Mouse (Mus musculus) limb, embryonic 13.5 days (tissue): ENCODE measurements around the gene H2-Eb1. TPM values are rescaled to one million over a fixed set of nuclear protein-coding genes. Genes with fewer than 3 reads are reported as not detected.

ENCODE experiments used
- ATAC-seq: fragments of 200-750 bp; cut with Nextera tagmentation; 2 replicates; pipeline ENCODE4 v1.8.0; 2017; ENCODE audit warnings: low read depth, moderate number of reproducible peaks, moderate TSS enrichment; ENCODE audit not compliant: low FRiP score
- H3K27ac ChIP-seq: fragments of 300-500 bp; sonication (generic); 2 replicates; pipeline ENCODE4 v1.5.1; 2015; ENCODE audit warnings: inconsistent platforms, mild to moderate bottlenecking, moderate library complexity
- H3K27me3 ChIP-seq: fragments of 300-500 bp; sonication (generic); 2 replicates; pipeline ENCODE4 v1.6.1; 2015; ENCODE audit warnings: mild to moderate bottlenecking, inconsistent platforms
- H3K36me3 ChIP-seq: fragments of 300-500 bp; sonication (generic); 2 replicates; pipeline ENCODE4 v1.6.1; 2015; ENCODE audit warnings: inconsistent platforms, mild to moderate bottlenecking, moderate library complexity
- H3K4me1 ChIP-seq: fragments of 300-500 bp; sonication (generic); 2 replicates; pipeline ENCODE4 v1.6.1; 2015; ENCODE audit warnings: inconsistent platforms
- H3K4me2 ChIP-seq: fragments of 300-500 bp; sonication (generic); replicated peaks from 2 replicates; pipeline ENCODE4 v1.6.1; 2015; ENCODE audit warnings: inconsistent platforms, mild to moderate bottlenecking, moderate library complexity
- H3K4me3 ChIP-seq: fragments of 300-500 bp; sonication (generic); 2 replicates; pipeline ENCODE4 v1.5.1; 2015; ENCODE audit warnings: moderate library complexity, mild to moderate bottlenecking, inconsistent platforms
- H3K9ac ChIP-seq: fragments of 300-500 bp; sonication (generic); 2 replicates; pipeline ENCODE4 v1.6.1; 2015; ENCODE audit warnings: mild to moderate bottlenecking, inconsistent platforms
- H3K9me3 ChIP-seq: fragments of 300-500 bp; sonication (generic); 2 replicates; pipeline ENCODE4 v1.6.1; 2016; ENCODE audit warnings: inconsistent platforms
- WGBS: fragments of 180-500 bp; shearing (Covaris S2); methylation state at CpG from one replicate; pipeline ENCODE4 v1.1.7; 2015; 5-methylcytosine and 5-hydroxymethylcytosine counted together
- polyA plus RNA-seq: library from polyadenylated mRNA; unstranded; fragments of >200 nt; fragmentation: Nextera tagmentation; extraction: Ambion mirVana; gene quantifications from 2 replicates; pipeline ENCODE4 v1.2.1, GENCODE M21; 2015

The H2-Eb1 gene
- polyA plus RNA-seq, 1 experiment from 2014 or later: 2.9 TPM

GRCm38 (mm10) chr17:34270230-34270629 is 35.4 kb upstream of the H2-Eb1 start:
- H3K9me3 ChIP-seq: no peaks in the 10 kb centered on the region
- H3K4me2 ChIP-seq: no peak overlapping the region
- H3K9ac ChIP-seq: no peak overlapping the region
- H3K36me3 ChIP-seq: no peaks in the 10 kb centered on the region
- H3K27ac ChIP-seq: no peak overlapping the region
- no peak overlapping the region for H3K4me3 ChIP-seq
- ATAC-seq: no peak
- peaks cover 11% of the 10 kb centered on the region for H3K27me3 ChIP-seq
- H3K4me1 ChIP-seq: no peaks in the 10 kb centered on the region
- WGBS: 78% methylated on average over 2 of the region's 2 CpGs

DNA sequence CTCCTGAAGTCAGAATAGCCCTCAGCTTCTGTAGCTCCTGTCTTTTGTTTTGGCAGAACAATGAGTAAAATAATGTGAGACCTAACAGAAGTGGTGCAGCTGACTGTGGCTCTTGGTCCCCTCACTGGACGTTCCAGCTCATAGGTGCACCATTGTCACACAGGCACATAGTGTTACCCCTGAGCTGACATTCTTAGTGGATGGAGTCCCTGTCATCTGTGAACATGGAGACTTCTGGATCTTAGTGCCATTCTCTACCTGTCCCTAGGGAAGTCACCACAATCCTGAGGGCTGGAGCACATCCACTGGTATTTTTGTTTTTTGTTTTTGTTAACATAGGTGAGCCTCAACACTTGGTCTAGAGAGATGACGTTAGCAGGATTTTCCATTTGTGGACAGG is 34.7 kb upstream of the H2-Eb1 start:
- Histone ChIP-seq H3K4me1 (no peaks in the 10 kb centered on the region), H3K4me3 (no peak overlapping the region), H3K4me2 (no peak overlapping the region), H3K27ac (no peak overlapping the region), H3K36me3 (no peaks in the 10 kb centered on the region), H3K9ac (no peak overlapping the region), H3K27me3 (peaks cover 7% of the 10 kb centered on the region), H3K9me3 (no peaks in the 10 kb centered on the region)
- no peak for ATAC-seq
- 76% methylated on average over 2 of the region's 2 CpGs for WGBS

DNA sequence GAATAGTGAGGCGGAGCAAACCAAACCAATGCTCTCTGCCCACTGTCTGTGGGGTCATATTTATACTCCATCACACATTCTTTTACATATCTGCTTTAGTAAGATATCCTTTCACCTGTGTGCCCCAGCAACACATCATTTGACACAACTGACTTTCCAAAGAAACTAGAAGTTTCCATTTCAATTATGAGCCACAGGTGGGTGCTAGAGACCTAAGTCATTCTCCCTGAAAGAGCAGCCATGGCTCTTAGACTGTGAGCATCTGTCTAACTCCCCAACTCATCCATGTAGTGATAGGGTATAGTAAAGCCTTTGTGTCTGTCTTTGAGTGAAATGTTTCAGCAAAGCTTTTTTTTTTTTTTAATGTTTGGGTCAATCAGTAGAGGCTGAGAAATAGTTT is 33.6 kb upstream of the H2-Eb1 start:
- no peaks in the 10 kb centered on the region for H3K4me1 ChIP-seq
- no peaks in the 10 kb centered on the region for H3K36me3 ChIP-seq
- no peaks in the 10 kb centered on the region for H3K9me3 ChIP-seq
- no peak overlapping the region for H3K27ac ChIP-seq
- H3K4me3 ChIP-seq: no peak overlapping the region
- no peak for ATAC-seq
- no peaks in the 10 kb centered on the region; the same call in 1 of the 2 replicates for H3K27me3 ChIP-seq
- no peak overlapping the region for H3K9ac ChIP-seq
- WGBS: 93% methylated on average over 1 of the region's 1 CpGs
- no peak overlapping the region for H3K4me2 ChIP-seq

- ATAC-seq: peak; percentile 32; the same call in 1 of the 2 replicates
- no peaks in the 10 kb centered on the region for H3K36me3 ChIP-seq
- no peaks in the 10 kb centered on the region for H3K4me1 ChIP-seq
- H3K4me3 ChIP-seq: no peak overlapping the region
- 69% methylated on average over 1 of the region's 1 CpGs for WGBS
- H3K9ac ChIP-seq: no peak overlapping the region
- no peaks in the 10 kb centered on the region for H3K9me3 ChIP-seq
- no peak overlapping the region for H3K4me2 ChIP-seq
- H3K27me3 ChIP-seq: no peaks in the 10 kb centered on the region
- no peak overlapping the region for H3K27ac ChIP-seq
Observed at GRCm38 (mm10) chr17:34280499-34281038, 25.1 kb upstream of the H2-Eb1 start.

- Histone ChIP-seq H3K4me3 (no peak overlapping the region), H3K9me3 (no peaks in the 10 kb centered on the region), H3K9ac (no peak overlapping the region), H3K27ac (no peak overlapping the region), H3K36me3 (no peaks in the 10 kb centered on the region), H3K4me2 (no peak overlapping the region), H3K27me3 (no peaks in the 10 kb centered on the region), H3K4me1 (no peaks in the 10 kb centered on the region)
- 63% methylated on average over 1 of the region's 1 CpGs for WGBS
- no peak for ATAC-seq
Observed at GRCm38 (mm10) chr17:34281836-34282235, 23.8 kb upstream of the H2-Eb1 start.

- no peak for ATAC-seq
- H3K4me1 ChIP-seq: no peaks in the 10 kb centered on the region
- H3K27ac ChIP-seq: no peak overlapping the region
- H3K9ac ChIP-seq: no peak overlapping the region
- H3K36me3 ChIP-seq: no peaks in the 10 kb centered on the region
- no peaks in the 10 kb centered on the region for H3K9me3 ChIP-seq
- H3K27me3 ChIP-seq: no peaks in the 10 kb centered on the region
- no peak overlapping the region for H3K4me3 ChIP-seq
- 74% methylated on average over 4 of the region's 4 CpGs for WGBS
- no peak overlapping the region for H3K4me2 ChIP-seq
Observed at GRCm38 (mm10) chr17:34285371-34285770, 20.3 kb upstream of the H2-Eb1 start.

GRCm38 (mm10) chr17:34285848-34286247 is 19.8 kb upstream of the H2-Eb1 start:
- Histone ChIP-seq H3K36me3 (no peaks in the 10 kb centered on the region), H3K27me3 (no peaks in the 10 kb centered on the region), H3K4me3 (no peak overlapping the region), H3K4me2 (no peak overlapping the region), H3K9ac (no peak overlapping the region), H3K27ac (no peak overlapping the region), H3K4me1 (no peaks in the 10 kb centered on the region), H3K9me3 (no peaks in the 10 kb centered on the region)
- 40% methylated on average over 4 of the region's 4 CpGs for WGBS
- ATAC-seq: no peak

GRCm38 (mm10) chr17:34286501-34286900 is 19.2 kb upstream of the H2-Eb1 start:
- H3K27ac ChIP-seq: no peak overlapping the region
- ATAC-seq: no peak
- no peaks in the 10 kb centered on the region for H3K9me3 ChIP-seq
- no peak overlapping the region for H3K9ac ChIP-seq
- no peaks in the 10 kb centered on the region for H3K4me1 ChIP-seq
- no peak overlapping the region for H3K4me2 ChIP-seq
- 78% methylated on average over 5 of the region's 5 CpGs for WGBS
- no peaks in the 10 kb centered on the region for H3K36me3 ChIP-seq
- no peaks in the 10 kb centered on the region for H3K27me3 ChIP-seq
- no peak overlapping the region for H3K4me3 ChIP-seq

DNA sequence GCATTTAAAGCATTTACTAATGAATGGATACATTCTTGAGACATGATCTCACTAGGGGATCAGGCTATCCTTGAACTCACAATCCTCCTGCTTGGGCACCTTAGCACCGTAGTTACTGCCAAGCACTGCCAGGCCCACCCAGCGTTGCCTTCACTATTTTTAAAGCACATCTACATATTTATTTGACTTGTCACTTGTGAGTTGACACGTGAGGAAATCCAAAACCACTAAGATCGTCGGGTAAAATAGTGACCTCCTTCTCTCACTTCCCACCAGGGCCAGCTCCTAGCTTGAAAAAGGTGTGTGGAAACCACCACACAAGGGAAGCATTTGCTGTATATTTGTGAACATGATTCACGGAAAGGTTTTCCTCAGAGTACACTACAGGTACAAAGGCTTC is 18.7 kb upstream of the H2-Eb1 start:
- no peak for ATAC-seq
- H3K4me1 ChIP-seq: no peaks in the 10 kb centered on the region

DNA sequence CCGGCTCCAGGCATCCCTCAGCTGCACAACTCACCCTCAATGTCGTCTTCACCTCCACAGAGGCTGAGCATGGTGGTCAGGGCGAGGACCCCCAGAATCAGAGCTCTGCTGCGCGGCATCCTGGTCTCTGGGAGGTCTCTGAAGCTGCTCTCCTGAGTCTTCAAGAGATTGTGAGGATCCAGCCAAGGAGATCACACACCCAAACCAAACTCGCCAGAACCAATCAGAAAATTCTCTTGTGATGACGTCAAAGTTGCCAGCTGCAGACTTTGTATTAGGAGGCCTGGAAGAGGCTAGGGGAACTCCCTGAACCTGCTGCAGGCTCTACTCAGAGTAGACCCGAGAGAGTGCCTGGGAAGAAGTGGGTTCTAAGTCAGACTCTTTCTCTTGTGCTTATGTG is 18.0 kb upstream of the H2-Eb1 start, which contains the start of gene H2-Aa:
H2-Aa (minus strand) TSS at position 176 of the 400 bp plus-strand sequence.
- WGBS: 17% methylated on average over 8 of the region's 8 CpGs
- Histone ChIP-seq H3K27ac (no peak within 1 kb of the TSS), H3K27me3 (no peaks in the 10 kb centered on the region), H3K4me3 (no peak within 1 kb of the TSS), H3K4me2 (no peak within 1 kb of the TSS), H3K9me3 (no peaks in the 10 kb centered on the region), H3K4me1 (no peaks in the 10 kb centered on the region), H3K36me3 (no peaks in the 10 kb centered on the region), H3K9ac (no peak within 1 kb of the TSS)
- peak; percentile 82 for ATAC-seq

More for the DNA sequence above, 18.7 kb upstream of the H2-Eb1 start:
- Histone ChIP-seq H3K36me3 (no peaks in the 10 kb centered on the region), H3K27ac (no peak overlapping the region), H3K4me3 (no peak overlapping the region), H3K27me3 (no peaks in the 10 kb centered on the region), H3K4me2 (no peak overlapping the region), H3K9ac (no peak overlapping the region), H3K9me3 (no peaks in the 10 kb centered on the region)
- WGBS: 69% methylated on average over 6 of the region's 6 CpGs

- Histone ChIP-seq H3K9me3 (no peaks in the 10 kb centered on the region), H3K27me3 (no peaks in the 10 kb centered on the region), H3K27ac (no peak overlapping the region), H3K36me3 (no peaks in the 10 kb centered on the region), H3K4me1 (no peaks in the 10 kb centered on the region), H3K9ac (no peak overlapping the region), H3K4me3 (no peak overlapping the region), H3K4me2 (no peak overlapping the region)
- 68% methylated on average over 3 of the region's 3 CpGs for WGBS
- ATAC-seq: no peak
Observed at GRCm38 (mm10) chr17:34288131-34288530, 17.5 kb upstream of the H2-Eb1 start.

DNA sequence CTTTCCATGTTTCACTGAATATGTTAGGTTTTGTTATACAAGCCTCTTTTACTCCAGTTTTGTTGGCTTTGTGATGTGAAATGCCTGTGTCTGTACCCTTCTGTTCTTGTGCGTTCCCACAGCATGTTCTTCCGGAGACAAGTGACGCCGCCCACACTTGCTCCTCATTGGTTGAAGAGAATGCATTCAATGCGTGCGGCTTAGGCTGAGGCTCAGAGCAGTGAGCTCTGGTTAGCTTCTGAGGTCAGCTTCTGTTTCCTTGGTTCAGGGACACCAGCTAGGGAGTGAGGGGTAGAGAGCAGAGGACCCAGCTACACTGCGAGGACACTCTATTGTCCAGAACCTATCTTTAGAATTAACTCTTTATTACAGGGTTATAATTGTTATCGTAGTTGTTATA is 14.1 kb upstream of the H2-Eb1 start:
- 17% methylated on average over 8 of the region's 8 CpGs for whole genome bisulfite sequencing
- no peaks in the 10 kb centered on the region for H3K36me3 ChIP-seq
- H3K27ac ChIP-seq: no peak overlapping the region

DNA sequence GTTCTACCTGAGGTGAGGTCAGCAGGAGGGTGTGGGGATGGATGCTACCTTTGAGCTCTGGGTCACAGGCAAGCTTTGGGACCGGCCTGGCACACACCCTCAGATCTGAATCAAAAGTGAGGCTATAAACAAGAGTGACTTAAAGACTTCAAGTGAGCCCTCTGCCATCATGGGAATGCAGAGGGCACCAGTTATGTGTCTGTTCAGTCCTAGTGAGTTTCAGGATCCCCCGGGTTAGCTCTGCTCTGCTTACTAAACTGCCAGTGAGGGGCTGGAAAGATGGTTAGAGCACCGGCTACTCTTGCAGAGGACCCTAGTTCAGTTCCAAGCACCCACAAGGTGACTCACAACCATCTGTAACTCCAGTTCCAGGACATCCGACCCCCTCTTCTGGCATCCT is 13.1 kb upstream of the H2-Eb1 start:
- 85% methylated on average over 4 of the region's 4 CpGs for WGBS
- H3K27me3 ChIP-seq: peaks cover 3% of the 10 kb centered on the region; the same call in 1 of the 2 replicates
- no peaks in the 10 kb centered on the region for H3K36me3 ChIP-seq

More for the DNA sequence above, 14.1 kb upstream of the H2-Eb1 start:
- no peaks in the 10 kb centered on the region for H3K9me3 ChIP-seq
- H3K4me3 ChIP-seq: no peak overlapping the region
- H3K4me2 ChIP-seq: no peak overlapping the region
- no peak overlapping the region for H3K9ac ChIP-seq
- no peaks in the 10 kb centered on the region for H3K4me1 ChIP-seq
- ATAC-seq: peak; percentile 80
- no peaks in the 10 kb centered on the region for H3K27me3 ChIP-seq

More for the DNA sequence above, 13.1 kb upstream of the H2-Eb1 start:
- Histone ChIP-seq H3K9me3 (no peaks in the 10 kb centered on the region), H3K4me2 (no peak overlapping the region), H3K4me3 (no peak overlapping the region), H3K27ac (no peak overlapping the region), H3K4me1 (no peaks in the 10 kb centered on the region), H3K9ac (no peak overlapping the region)
- no peak for ATAC-seq
